Mouse (Mus musculus) brain, embryonic 14.5 days (tissue): ENCODE measurements around the gene Tmtc1.

Experiments
- CTCF ChIP-seq: fragments of 200-500 bp; IDR thresholded peaks from 2 replicates; pipeline ENCODE4 v1.5.1; 2012; ENCODE audit warnings: inconsistent platforms, mild to moderate bottlenecking, moderate library complexity, borderline replicate concordance; ENCODE audit not compliant: insufficient read depth, insufficient read length; ENCODE audit errors: extremely low read depth
- POLR2A ChIP-seq: fragments of 200-500 bp; IDR thresholded peaks from 2 replicates; pipeline ENCODE4 v1.6.1; 2012; ENCODE audit warnings: mild to moderate bottlenecking, inconsistent platforms, borderline replicate concordance; ENCODE audit not compliant: poor library complexity, insufficient read depth, insufficient read length, severe bottlenecking; ENCODE audit errors: extremely low read depth

- TF ChIP-seq POLR2A: no peak
- no peak for TF ChIP-seq CTCF
Observed at GRCm38 (mm10) chr6:148342191-148342590, 102.0 kb downstream of the Tmtc1 start.
